Mouse (Mus musculus) hindbrain, postnatal 0 days (tissue): Measurements from ENCODE around the gene Mtcl1. TPM values are rescaled to one million over a fixed set of nuclear protein-coding genes. Genes with fewer than 3 reads are reported as not detected.

Experiments used
- ATAC-seq: fragments of 200-750 bp; cut with Nextera tagmentation; 2 replicates; pipeline ENCODE4 v1.8.0; 2017; ENCODE audit warnings: mild to moderate bottlenecking, moderate TSS enrichment, moderate library complexity
- DNase-seq: peaks from one replicate; pipeline ENCODE4 v3.0.0-alpha.2; 2015; ENCODE audit warnings: low spot score
- H3K27ac ChIP-seq: fragments of 300-500 bp; sonication (generic); 2 replicates; pipeline ENCODE4 v1.5.1; 2014; ENCODE audit warnings: mild to moderate bottlenecking
- H3K27me3 ChIP-seq: fragments of 300-500 bp; sonication (generic); 2 replicates; pipeline ENCODE4 v1.6.1; 2014; ENCODE audit warnings: low read length, mixed read lengths; ENCODE audit not compliant: insufficient read depth
- H3K36me3 ChIP-seq: fragments of 300-500 bp; sonication (generic); 2 replicates; pipeline ENCODE4 v1.6.1; 2014; ENCODE audit warnings: low read length, mixed read lengths; ENCODE audit not compliant: insufficient read depth
- H3K4me1 ChIP-seq: fragments of 300-500 bp; sonication (generic); 2 replicates; pipeline ENCODE4 v1.6.1; 2014; ENCODE audit warnings: antibody characterized with exemption, low read length, mixed read lengths; ENCODE audit not compliant: insufficient read depth
- H3K4me2 ChIP-seq: fragments of 300-500 bp; sonication (generic); 2 replicates; pipeline ENCODE4 v1.6.1; 2014; ENCODE audit warnings: low read depth, mild to moderate bottlenecking, low read length, moderate library complexity, mixed read lengths
- H3K4me3 ChIP-seq: fragments of 300-500 bp; sonication (generic); 2 replicates; pipeline ENCODE4 v1.5.1; 2014; ENCODE audit warnings: low read length
- H3K9ac ChIP-seq: fragments of 300-500 bp; sonication (generic); replicated peaks from 2 replicates; pipeline ENCODE4 v1.6.1; 2014; ENCODE audit warnings: mild to moderate bottlenecking, low read length, moderate library complexity, mixed read lengths
- H3K9me3 ChIP-seq: fragments of 300-500 bp; sonication (generic); 2 replicates; pipeline ENCODE4 v1.6.1; 2016; ENCODE audit warnings: low read length, mixed read lengths
- CTCF ChIP-seq: IDR thresholded peaks from 2 replicates; pipeline ENCODE4 v1.5.1; 2016; ENCODE audit warnings: antibody characterized with exemption, control low read depth, low read depth
- WGBS: fragments of 180-500 bp; shearing (Covaris S2); extraction: QIAGEN DNeasy Blood & Tissue Kit; methylation state at CpG from one replicate; pipeline ENCODE4 v1.1.7; 2014; 5-methylcytosine and 5-hydroxymethylcytosine counted together
- polyA plus RNA-seq: library from polyadenylated mRNA; unstranded; fragments of >200 nt; fragmentation: Nextera tagmentation; extraction: Ambion mirVana; gene quantifications from 2 replicates; pipeline ENCODE4 v1.2.1, GENCODE M21; 2015
- total RNA-seq: library from RNA; depleted of rRNA; stranded (reverse); fragments of >200 nt; gene quantifications from 2 replicates; pipeline ENCODE4 v1.2.3, GENCODE M21; 2014

Mtcl1 gene
- total and polyA plus RNA-seq, 2 experiments from 2014 or later = 13.8 to 27.0 TPM

DNA sequence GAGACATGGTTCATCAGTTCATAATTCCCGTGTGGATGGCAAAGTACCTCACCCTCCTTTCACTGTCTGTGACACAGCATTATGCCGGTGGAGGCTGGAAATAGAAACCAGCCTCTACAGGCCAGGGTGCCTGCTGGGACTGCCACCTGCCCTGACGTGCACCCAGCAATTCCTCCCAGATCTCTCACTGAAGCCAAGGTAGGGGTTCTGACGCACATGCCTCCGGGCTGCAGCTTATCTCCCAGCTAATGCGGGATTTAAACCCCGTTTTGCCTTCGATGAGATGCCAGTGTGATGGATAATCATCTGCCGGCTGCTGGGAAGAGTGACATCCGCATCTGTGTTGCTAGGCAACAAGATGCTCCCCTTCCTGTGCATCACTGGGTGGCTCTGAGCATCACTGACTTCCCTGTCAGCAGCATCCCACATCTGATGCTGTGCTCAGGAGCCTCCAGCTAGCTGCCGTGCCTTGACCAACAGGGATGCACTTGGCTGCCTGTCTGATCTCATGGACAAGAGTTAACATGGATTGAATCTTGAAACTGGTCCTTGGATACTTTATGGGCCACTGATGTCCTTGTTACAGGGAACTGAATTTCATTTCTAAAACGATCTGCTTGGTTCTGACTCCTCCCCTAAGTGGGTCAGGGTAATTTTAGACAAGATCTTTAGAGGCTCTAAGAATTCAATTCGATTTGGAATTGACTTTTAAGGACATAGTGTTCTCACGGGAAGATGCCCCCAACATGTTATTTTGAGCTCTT lies 123.9 kb downstream of the Mtcl1 start:
- peak; percentile 78 for DNase-seq
- 24% methylated on average over 14 of the region's 14 CpGs for WGBS
- no peaks in the 10 kb centered on the region for H3K36me3 ChIP-seq
- no peaks in the 10 kb centered on the region for H3K27me3 ChIP-seq
- peak; percentile 84 for ATAC-seq
- H3K4me2 ChIP-seq = peak overlapping the region; percentile 33; the same call in 1 of the 2 replicates
- 0 out of 2 replicates have a peak overlapping the region, but pooled peaks have one; percentile 10 for H3K9ac ChIP-seq
- H3K4me1 ChIP-seq = peaks cover 6% of the 10 kb centered on the region; the same call in 1 of the 2 replicates
- peak overlapping the region; percentile 73 for H3K27ac ChIP-seq
- no peak for TF ChIP-seq CTCF
- H3K4me3 ChIP-seq = no peak overlapping the region
- H3K9me3 ChIP-seq = no peaks in the 10 kb centered on the region

DNA sequence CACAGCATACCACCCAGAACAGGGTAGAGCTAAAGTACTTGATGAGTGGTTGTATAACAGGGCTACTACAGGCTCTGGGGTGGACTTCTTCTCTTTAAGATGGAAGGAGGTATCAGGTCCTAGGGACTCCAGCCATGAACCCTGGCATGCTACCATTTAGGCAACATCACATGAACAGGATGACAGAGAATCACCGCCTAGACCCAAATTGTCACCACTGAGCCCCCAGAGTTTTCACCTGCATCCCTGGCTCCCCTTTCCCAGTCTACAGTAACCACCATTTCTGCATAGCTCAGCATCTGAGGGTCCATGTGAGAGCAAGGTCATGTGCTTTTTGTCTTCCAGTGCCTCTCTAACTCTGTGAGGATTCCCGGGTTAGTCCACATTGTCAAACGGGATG lies 124.7 kb downstream of the Mtcl1 start:
- Histone ChIP-seq H3K36me3 (no peaks in the 10 kb centered on the region), H3K9ac (no peak overlapping the region), H3K4me3 (no peak overlapping the region), H3K4me2 (no peak overlapping the region), H3K27ac (no peak overlapping the region; the same call in 1 of the 2 replicates), H3K4me1 (peaks cover 6% of the 10 kb centered on the region; the same call in 1 of the 2 replicates), H3K9me3 (no peaks in the 10 kb centered on the region), H3K27me3 (no peaks in the 10 kb centered on the region)
- DNase-seq (no peak), ATAC-seq (no peak)
- WGBS = 79% methylated on average over 3 of the region's 3 CpGs
- no peak for TF ChIP-seq CTCF

DNA sequence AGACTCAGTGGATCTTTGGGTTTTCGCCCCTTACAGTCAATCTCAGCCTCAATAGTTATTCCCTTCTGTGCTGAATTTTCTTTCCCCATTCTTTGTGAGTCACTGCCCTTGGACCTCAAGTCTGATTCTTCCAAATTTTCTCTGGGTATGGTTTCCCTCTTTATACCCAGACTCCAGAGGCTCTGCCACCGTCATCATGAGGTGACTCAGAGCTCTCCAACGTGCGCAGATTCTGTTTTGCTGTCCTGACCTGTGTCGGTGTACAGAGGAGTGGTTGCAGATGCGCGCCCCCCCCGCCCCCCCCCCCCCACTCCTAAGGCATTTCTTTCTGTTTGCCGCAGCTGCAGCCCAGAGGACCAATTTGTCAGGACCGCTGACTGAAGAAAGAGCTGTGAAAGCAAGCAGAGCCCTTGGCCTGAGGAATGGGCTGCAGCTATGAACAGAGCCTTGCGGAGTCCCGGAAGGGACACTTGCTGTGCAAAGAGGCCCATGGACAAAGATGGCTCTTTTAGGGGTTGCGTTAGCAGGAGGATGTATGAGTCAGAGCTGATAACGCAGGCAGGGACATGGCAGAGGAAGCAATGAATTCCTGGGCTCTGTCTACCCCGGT lies 126.8 kb downstream of the Mtcl1 start:
- Histone ChIP-seq H3K9me3 (no peaks in the 10 kb centered on the region), H3K9ac (no peak overlapping the region), H3K4me2 (no peak overlapping the region), H3K27me3 (no peaks in the 10 kb centered on the region), H3K36me3 (no peaks in the 10 kb centered on the region), H3K4me3 (no peak overlapping the region), H3K4me1 (peaks cover 6% of the 10 kb centered on the region; the same call in 1 of the 2 replicates), H3K27ac (no peak overlapping the region)
- TF ChIP-seq CTCF = no peak
- DNase-seq (no peak), ATAC-seq (no peak)
- 61% methylated on average over 15 of the region's 15 CpGs for WGBS

DNA sequence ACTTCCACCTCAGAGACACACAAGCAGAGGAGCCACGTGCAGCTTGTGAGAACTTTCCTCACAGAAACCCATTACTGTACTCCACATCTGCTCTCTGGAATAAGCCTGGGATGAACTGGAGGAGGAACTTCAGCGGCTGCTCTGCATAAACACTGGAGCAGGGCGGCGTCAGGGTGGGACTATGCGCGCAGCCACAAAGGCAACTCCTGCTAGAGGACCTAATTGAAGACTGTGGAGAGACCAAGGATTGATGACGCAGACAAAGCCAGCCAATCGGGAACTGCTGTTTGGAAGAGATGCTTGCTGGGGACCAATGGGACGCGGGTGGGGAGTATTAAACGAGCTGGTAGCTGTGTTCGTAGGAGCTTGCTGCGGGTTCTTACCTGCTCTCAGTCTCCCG lies 127.6 kb downstream of the Mtcl1 start:
- H3K4me1 ChIP-seq = peaks cover 6% of the 10 kb centered on the region; the same call in 1 of the 2 replicates
- DNase-seq = no peak
- H3K4me2 ChIP-seq = no peak overlapping the region
- H3K9ac ChIP-seq = no peak overlapping the region
- no peak overlapping the region for H3K4me3 ChIP-seq
- no peak for TF ChIP-seq CTCF
- no peak for ATAC-seq
- WGBS = 85% methylated on average over 14 of the region's 14 CpGs
- H3K9me3 ChIP-seq = no peaks in the 10 kb centered on the region
- no peaks in the 10 kb centered on the region for H3K27me3 ChIP-seq
- no peaks in the 10 kb centered on the region for H3K36me3 ChIP-seq
- H3K27ac ChIP-seq = no peak overlapping the region

DNA sequence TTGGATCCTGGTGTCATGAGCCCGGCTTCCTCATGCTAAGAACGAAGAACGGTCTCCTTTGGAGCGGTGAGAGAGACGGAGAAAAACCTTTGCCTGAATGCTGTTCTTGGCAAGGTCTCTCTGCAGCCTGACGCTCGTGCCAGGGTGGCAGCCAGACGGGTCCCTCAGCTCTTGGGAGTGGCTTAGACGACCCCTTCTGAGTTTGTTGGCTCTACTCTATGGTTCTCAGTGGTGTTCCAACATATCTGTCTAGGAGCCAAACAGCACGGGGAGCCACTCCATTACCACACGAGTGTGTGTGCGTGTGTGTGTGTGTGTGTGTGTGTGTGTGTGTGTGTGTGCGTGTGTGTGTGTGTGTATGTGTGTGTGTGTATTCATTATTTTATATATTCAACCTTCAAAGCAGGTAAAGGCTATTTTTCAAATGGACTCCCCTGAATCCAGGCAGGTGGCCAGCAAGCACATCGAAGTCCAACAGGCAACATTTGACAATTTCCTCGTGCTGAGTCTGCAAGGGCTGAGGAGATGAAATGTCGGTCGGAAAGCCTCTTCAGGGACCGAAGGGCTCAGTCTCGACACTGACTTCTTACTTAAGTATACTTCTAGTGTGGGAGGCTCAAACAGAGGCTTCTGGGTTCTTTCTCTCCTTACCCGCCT lies 128.7 kb downstream of the Mtcl1 start:
- no peak overlapping the region for H3K9ac ChIP-seq
- WGBS = 47% methylated on average over 20 of the region's 20 CpGs
- peak; percentile 55; the same call in 1 of the 2 replicates for ATAC-seq

DNA sequence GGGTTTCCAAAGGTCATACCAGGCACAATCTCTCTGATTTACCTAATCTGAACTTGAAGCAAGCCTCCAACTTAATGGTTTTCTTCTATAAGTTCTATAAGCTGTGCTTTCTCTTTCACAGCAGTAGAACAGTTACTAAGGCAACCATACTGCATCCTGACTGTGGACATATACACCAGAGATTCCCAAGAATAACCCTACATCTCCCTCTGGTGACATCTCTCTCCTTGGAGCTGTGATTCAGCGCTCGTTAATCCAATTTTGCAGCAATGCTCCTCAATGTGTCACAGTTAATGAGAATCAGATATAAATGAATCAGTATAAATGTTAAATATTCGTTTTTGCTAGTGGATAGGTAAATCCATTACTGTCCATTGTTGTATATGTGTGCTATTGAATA lies 131.5 kb downstream of the Mtcl1 start:
- no peak overlapping the region for H3K4me3 ChIP-seq
- no peak for DNase-seq
- H3K4me1 ChIP-seq = peaks cover 5% of the 10 kb centered on the region; the same call in 1 of the 2 replicates
- no peaks in the 10 kb centered on the region for H3K36me3 ChIP-seq
- TF ChIP-seq CTCF = no peak
- ATAC-seq = no peak
- no peaks in the 10 kb centered on the region for H3K9me3 ChIP-seq
- no peaks in the 10 kb centered on the region for H3K27me3 ChIP-seq
- H3K4me2 ChIP-seq = no peak overlapping the region
- WGBS = 79% methylated on average over 3 of the region's 3 CpGs
- H3K9ac ChIP-seq = no peak overlapping the region
- no peak overlapping the region for H3K27ac ChIP-seq

More for the DNA sequence above, 128.7 kb downstream of the Mtcl1 start:
- Histone ChIP-seq H3K4me2 (peak overlapping the region; percentile 25; the same call in 1 of the 2 replicates), H3K4me1 (peaks cover 6% of the 10 kb centered on the region; the same call in 1 of the 2 replicates), H3K36me3 (no peaks in the 10 kb centered on the region), H3K9me3 (no peaks in the 10 kb centered on the region), H3K27ac (no peak overlapping the region), H3K4me3 (no peak overlapping the region), H3K27me3 (no peaks in the 10 kb centered on the region)
- no peak for TF ChIP-seq CTCF
- DNase-seq = peak; percentile 59
